Mouse (Mus musculus): ENCODE data around the gene Gm2035. TPM values are rescaled to one million over a fixed set of nuclear protein-coding genes. Genes with fewer than 3 reads are reported as not detected.
"Not testable (repeated sequence)": the region's sequence is repeated elsewhere in the genome, so short reads cannot be mapped to it uniquely, and the experiment has no call there.

The Gm2035 gene
- total RNA-seq (2021): not detected

DNA sequence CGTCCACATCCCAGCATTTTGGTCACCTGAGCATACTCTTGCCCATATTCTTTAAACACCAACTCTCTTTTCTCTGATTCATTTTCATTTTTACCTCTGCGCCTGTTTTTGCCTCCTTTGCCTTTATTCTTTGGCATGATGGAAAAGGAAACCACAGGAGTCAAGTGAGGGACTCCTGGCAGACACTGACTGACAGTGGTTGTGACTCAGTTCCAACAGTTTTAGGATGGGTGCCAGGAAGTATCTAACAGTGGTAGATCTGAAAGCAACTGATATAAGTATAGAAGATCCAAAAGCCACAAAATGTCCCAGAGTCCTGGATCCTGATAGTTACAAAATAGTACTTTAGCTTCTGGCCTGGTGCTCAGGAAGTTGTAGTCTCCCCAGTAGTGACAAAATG, at the start of gene Gm2035:
Gene Gm2035 (minus strand): TSS at position 137 of the 400 bp plus-strand sequence.
- DNase-seq (ENCODE audit: extremely low spot score in 1 of 2, low spot score in 2 of 2); intact Hi-C loops (cut with DNase I): not testable (repeated sequence)

DNA sequence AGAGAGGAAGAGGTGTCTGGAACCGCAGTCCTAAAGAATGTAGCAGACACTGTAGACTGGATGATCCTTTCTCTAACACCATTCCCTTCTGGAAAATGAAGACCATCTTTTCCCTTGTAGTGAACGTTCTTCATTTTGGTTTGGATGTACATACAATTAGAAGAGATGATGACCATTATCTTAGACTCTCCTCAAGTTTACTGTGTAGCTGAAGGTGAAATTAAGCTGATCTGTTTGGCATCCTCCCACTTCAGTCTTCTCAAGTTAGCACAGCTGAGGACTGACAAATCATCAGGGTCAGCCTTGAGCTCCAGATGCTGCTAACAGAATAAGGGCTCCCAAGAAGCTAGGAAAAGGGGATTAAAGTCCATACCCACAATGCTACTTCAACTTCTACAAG, 34.1 kb upstream of the Gm2035 start, which contains the start of gene Gm2042:
Gene Gm2042 (plus strand): TSS at position 301 of the 400 bp plus-strand sequence.
- DNase-seq (ENCODE audit: extremely low spot score in 1 of 2, low spot score in 2 of 2); intact Hi-C loops (cut with DNase I): not testable (repeated sequence)

DNA sequence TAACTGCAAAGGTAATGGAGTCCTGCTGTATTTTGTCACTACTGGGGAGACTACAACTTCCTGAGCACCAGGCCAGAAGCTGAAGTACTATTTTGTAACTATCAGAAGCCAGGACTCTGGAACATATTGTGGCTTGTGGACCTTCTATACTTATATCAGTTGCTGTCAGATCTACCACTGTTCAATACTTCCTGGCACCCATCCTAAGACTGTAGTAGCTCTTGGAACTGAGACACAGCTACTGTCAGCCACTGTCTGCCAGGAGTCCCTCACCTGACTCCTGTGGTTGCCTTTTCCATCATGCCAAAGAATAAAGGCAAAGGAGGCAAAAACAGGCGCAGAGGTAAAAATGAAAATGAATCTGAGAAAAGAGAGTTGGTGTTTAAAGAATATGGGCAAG, 24.6 kb downstream of the Gm2035 start, which contains the start of gene Gm2022:
Gene Gm2022 (plus strand): TSS at position 301 of the 400 bp plus-strand sequence.
- intact Hi-C loops (cut with DNase I); DNase-seq (ENCODE audit: extremely low spot score in 1 of 2, low spot score in 2 of 2): not testable (repeated sequence)

DNA sequence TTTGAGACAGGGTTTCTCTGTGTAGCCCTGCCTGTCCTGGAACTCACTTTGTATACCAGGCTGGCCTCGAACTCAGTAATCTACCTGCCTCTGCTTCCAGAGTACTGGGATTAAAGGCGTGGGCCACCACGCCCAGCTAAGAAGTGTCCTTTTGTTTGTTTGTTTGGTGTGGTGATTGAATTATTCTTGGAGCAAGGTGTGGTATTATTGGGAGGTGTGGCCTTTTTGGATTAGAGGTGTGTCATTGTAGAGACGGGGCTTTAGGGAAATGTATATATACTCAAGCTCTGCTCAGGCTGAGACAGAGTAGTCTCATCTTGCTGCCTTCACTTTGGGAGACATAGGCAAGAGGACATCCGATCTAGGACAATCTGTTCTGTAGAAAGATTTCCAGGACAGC, 45.9 kb downstream of the Gm2035 start, which contains the start of gene Gm2016:
Gene Gm2016 (plus strand): TSS at position 301 of the 400 bp plus-strand sequence.
- DNase-seq (ENCODE audit: extremely low spot score in 1 of 2, low spot score in 2 of 2); intact Hi-C loops (cut with DNase I): not testable (repeated sequence)

Other genes starting within 250 kb of the Gm2035 start
- gene Gm21319, start 144.1 kb downstream of the Gm2035 start, total RNA-seq (2021): not detected
- not detected for gene Gm21936, start 124.3 kb downstream of the Gm2035 start, total RNA-seq (2021)
- not detected for gene BB287469, start 103.3 kb downstream of the Gm2035 start, total RNA-seq (2021)
- not detected for gene Gm2001, start 77.5 kb downstream of the Gm2035 start, total RNA-seq (2021)
- not detected for gene Gm2016, start 45.8 kb downstream of the Gm2035 start, total RNA-seq (2021)
- gene Gm2022, start 24.5 kb downstream of the Gm2035 start, total RNA-seq (2021): not detected
- gene Gm2042, start 34.2 kb upstream of the Gm2035 start, total RNA-seq (2021): not detected
- not detected for gene Gm2075, start 92.0 kb upstream of the Gm2035 start, total RNA-seq (2021)
- not detected for gene Gm6803, start 98.9 kb upstream of the Gm2035 start, total RNA-seq (2021)
- not detected for gene Gm2056, start 107.1 kb upstream of the Gm2035 start, total RNA-seq (2021)
- gene Gm16368, start 163.8 kb upstream of the Gm2035 start, total RNA-seq (2021): not detected